Mouse (Mus musculus) thymus, postnatal 36 days (tissue): ENCODE data around the gene Otud1.
A peak's percentile ranks its signal among the peaks of the same experiment; 100 is the strongest.

ENCODE experiments used
- DNase-seq, 2 experiments: peaks; one replicate each; pipeline ENCODE4 v3.0.0; 2022; ENCODE audit warnings: mixed read lengths in 2 of 2

Gene Otud1

DNA sequence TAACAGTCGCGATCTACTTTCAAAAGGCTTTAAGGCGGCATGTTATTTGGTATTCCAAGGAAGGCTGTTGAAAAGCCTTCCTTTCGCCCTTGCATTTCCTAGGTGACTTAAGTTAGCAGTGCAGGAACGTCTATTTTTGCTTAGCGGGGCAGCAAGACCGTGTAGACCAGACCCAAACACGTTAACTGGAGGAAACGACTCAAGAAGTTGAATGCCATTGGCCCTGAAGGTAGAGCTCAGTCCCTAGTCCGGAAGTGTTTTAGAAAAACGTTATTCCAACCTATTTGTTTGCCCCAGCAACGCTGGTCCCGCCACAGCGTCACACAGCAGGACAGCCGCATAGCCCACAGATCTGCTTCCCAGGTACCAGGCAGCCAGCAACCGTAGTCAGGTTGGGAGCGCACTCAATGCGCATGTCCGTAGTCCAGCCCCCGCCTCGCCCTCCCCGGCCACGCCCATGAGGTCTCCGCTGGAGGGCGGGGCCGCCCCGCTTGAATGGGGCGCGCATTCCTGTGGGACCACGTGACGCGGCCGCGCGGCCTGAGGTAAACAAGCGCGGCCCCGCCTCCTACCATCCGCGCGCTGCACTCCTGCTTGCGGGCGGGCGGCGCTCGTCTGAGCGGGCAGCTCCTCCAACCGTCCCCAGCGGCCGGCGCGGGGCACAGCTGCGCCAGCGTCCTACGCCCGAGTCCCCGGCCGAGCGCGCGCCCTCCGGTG, at the start of gene Otud1:
Otud1 (plus strand) TSS at position 595 of the 717 bp plus-strand sequence.
- DNase-seq, result peak; percentile 98

DNA sequence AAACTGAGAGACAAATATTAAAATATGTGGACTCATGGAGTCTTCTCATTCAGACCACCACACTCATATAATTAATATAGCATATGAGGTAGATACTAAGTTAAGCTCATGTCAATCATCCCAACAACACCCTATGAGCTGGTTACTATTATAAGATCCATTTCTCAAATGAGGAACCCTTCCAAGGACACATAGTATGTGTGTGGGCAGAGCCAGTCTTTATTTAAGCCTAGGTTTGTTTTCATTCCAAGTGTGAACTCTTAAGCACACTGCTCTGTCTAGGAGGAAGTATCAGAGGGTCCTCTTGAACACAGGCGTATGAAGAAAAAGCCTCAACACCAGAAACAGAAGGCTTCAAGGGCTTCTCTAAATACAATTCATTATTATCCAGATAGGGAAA, 49.7 kb upstream of the Otud1 start:
- no peak for DNase-seq

DNA sequence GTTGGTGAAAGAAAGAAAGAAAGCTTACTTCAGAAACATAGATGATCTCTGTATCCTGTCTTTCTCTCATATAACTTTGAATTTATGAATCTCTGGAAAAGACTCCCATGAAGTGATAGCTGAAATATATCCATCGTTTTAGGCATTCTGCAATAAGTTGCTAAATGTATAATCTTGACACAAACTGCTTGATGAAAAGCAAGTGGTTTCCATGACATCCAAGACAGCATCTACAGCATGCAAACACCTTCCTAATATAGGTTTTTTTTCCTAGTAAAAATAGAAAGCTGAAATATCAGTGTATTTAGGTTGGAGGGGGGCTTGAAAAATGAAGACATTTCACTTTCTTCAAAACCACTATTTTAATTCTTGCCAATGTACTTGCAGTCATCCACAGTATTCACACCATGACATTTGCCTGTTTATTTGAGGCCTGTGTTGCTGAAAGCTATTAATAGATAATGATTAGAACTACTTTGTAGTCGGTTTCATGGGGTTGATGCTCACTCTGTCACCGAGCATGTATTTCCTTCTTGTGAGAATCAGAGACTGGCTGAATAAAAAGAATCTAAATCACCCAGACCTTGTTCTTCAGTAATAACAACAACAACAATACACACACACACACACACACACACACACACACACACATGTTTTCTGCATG, 49.0 kb upstream of the Otud1 start:
- no peak for DNase-seq

- peak; percentile 29 to 49 for DNase-seq
These were observed 35.5 kb upstream of the Otud1 start for GRCm38 (mm10) chr2:19622041-19622440.

DNA sequence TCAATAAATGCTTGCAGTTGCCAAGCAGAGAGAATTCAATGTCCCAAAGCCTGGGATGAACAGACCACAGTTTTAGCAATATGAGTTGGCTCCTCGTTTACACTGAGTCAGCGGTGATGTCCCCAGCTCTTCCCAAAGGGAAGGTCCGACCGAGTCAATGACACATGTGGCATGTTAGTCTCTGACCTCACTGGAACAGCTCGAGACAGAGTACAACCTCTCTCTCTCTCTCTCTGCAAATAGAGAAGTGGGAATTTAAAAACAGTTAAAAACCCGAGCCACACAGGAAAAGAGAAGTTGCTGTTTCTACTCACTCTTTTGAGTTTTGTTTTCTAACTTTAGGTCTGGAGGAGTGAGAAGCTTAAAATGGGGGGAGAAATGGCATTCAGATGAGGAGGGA, 30.5 kb upstream of the Otud1 start:
- no peak for DNase-seq

- DNase-seq, result no peak
These were observed 29.5 kb upstream of the Otud1 start for GRCm38 (mm10) chr2:19627920-19628608.

- DNase-seq, result no peak
These were observed 27.0 kb upstream of the Otud1 start for GRCm38 (mm10) chr2:19630544-19630943.

DNA sequence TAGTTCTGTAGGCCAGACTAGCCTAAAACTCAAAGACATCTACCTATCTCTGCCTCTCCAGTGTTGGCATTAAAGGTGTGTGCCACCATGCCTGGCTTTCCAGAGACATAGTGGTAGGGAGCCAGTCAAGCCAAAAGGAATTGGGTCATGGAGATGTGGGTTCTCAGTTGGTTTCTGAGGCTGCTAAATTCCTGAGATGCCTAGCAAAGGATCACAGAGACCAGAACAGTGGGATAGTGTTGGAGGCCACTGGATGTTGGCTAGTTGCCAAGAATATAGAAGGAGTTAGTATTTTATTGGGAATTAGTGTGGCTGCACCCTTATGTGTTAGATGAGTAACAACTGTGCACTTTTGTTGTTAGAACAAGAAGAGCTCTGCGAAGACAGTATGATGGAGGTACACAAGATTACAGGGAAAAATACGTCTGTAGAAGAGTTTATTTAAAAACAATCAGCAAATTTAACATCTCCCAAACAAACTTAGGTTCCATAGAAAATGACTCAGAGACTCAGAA, 24.1 kb upstream of the Otud1 start:
- DNase-seq, result no peak

DNA sequence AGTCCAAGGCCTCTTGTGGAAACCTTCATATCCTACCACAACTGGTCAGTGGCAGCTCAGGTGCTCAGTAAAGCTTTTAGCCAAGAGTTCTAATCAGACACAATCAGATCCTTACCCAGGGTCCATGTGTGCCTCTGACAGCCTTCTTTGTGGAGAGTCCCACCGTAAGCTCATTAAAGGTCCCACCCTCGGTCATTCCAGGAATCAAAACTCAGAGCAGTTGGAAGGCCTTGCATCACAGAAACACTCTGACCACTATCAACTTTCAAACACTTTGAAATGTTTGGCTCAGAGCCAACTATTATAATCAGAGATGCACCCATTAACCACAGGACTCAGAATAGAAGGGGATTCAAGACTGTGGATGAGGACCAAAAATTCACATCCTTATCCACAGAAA, 12.4 kb upstream of the Otud1 start:
- DNase-seq, result no peak

GRCm38 (mm10) chr2:19646144-19646543, 11.4 kb upstream of the Otud1 start:
- DNase-seq, result no peak

- no peak for DNase-seq
These were observed 10.6 kb upstream of the Otud1 start for GRCm38 (mm10) chr2:19646910-19647309.

DNA sequence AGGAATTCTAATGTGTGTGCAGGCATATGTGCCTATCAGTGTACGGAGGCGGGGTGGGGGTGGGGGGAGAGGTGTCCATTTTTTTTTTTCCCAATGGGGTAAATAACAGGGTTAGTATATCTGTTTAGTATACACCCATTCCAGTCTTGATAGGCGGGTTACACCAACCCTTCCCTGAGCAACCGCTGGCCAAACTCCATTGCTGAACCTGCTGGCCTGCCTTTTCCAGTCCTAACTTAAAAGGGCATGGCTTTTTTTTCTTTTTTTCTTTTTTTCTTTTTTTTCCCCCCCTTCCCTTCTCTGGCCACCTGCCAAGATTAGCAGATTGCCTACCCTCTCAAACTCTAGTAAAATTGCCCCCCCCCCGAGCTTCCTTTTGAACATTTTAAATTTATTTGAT, 1.1 kb upstream of the Otud1 start:
- DNase-seq, result peak in 1 of 2 experiments; percentile 25

DNA sequence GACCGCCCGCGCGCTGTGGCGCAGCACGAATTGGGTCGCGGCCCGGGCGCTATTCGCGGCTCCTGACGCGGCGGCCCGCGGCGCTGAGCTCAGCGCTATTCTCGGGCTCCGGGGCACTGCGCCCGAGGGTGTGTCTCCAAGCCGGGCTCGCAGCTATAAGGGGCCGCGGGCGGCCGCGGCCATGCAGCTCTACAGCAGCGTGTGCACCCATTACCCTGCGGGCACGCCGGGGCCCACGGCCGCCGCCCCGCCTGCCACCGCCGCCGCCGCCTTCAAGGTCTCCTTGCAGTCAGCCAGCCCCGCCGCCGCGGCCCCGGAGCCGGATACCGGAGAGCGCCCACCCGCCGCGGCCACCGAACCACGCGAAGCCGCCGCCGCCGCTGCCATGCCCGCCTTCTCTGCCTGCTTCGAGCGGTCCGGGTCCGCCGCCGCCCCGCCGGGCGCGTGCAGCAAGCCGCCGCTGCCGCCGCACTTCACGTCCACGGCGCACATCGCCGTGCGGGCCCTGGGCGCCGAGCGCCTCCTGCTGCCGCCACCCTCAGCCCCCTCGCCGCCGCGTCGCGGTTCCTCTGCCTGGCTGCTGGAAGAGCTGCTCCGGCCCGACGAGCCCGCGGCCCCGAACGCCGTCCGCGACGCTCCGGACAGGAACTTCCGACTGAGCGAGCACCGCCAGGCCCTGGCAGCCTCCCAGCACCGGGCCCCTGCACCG, 483 bp downstream of the Otud1 start:
- DNase-seq, result peak; percentile 80 to 86

- peak; percentile 49 to 61 for DNase-seq
These were observed 1.3 kb downstream of the Otud1 start for GRCm38 (mm10) chr2:19658661-19659384.

- DNase-seq, result no peak
These were observed 3.3 kb downstream of the Otud1 start for GRCm38 (mm10) chr2:19660875-19661274.

GRCm38 (mm10) chr2:19663146-19663848, 5.7 kb downstream of the Otud1 start:
- no peak for DNase-seq

- no peak for DNase-seq
These were observed 6.6 kb downstream of the Otud1 start for GRCm38 (mm10) chr2:19664147-19664546.

- no peak for DNase-seq
These were observed 7.3 kb downstream of the Otud1 start for GRCm38 (mm10) chr2:19664555-19665475.

DNA sequence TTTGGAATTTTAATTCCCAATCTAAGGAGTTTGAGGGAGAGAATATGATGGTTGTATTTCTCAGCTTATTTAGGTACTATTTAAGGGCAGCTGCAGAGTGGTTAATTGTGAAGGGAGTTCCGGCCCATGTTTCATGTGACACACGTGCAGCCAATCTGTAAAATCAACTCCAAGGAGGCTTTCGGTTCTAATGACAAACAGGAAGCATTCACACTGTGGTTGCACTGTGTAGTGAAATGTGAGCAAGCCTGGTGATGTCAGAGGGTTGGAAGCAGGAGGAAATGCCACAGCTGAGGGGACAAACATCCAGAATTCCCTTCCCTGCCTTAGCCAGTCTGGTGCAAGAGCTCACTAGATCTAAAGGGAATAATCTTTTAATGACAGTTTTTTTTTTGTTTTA, 8.3 kb downstream of the Otud1 start:
- peak; percentile 22 to 41 for DNase-seq
